Mouse (Mus musculus) WW6 (cell line): ENCODE data around the gene Olfr1406.
"Not testable (repeated sequence)": the region's sequence is repeated elsewhere in the genome, so short reads cannot be mapped to it uniquely, and the experiment has no call there.

Experiments
- DNase-seq: peaks from one replicate; pipeline ENCODE4 v3.0.0-alpha.2; 2013; ENCODE audit warnings: low read depth, low spot score

Olfr1406 gene

GRCm38 (mm10) chr1:173190540-173190939 lies at the start of gene Olfr1406:
Gene Olfr1406, minus strand, starts transcription at chr1:173190640.
- DNase-seq: no peak

DNA sequence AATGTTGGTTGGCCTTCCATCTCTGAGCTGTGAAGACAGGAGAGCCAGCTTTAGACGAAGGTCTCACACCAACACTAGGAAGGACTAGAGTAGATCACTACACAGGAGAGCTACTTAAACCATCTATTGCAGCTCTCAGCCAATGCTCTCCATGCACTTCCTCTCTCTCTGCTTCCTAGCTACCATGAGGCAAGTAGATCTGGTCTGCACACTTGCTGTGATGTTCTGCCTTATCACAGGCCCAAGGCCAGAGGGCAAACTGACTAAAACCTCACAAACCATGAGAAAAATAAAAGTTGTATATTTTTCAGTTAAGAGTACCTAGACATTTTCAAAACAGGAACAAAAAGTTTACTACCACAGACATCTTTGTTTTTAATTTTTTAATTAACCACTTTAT lies 46.6 kb upstream of the Olfr1406 start:
- not testable (repeated sequence) for DNase-seq

DNA sequence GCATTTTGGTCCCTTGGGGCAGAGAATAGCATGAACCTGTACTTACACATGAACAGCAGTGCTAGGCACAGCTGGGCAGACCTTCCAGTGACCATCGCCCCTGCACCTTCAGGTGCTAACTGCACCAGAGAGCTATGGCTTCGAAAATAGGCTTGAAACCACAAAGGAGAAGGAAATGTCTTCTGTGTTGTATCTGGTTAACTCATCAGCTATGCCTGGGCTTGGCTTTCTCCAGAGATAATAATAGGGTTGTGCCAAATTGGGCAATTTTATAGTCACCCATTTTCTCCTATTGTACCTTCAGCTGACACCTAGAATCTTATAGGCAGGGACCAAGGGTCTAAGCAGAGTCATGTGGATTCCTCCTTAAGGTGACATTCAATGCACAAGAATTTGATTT lies 36.6 kb upstream of the Olfr1406 start, which contains the start of gene Fcer1a:
Fcer1a (minus strand) TSS at position 134 of the 400 bp plus-strand sequence.
- no peak for DNase-seq

GRCm38 (mm10) chr1:173216481-173216880 lies 26.0 kb upstream of the Olfr1406 start:
- no peak for DNase-seq

DNA sequence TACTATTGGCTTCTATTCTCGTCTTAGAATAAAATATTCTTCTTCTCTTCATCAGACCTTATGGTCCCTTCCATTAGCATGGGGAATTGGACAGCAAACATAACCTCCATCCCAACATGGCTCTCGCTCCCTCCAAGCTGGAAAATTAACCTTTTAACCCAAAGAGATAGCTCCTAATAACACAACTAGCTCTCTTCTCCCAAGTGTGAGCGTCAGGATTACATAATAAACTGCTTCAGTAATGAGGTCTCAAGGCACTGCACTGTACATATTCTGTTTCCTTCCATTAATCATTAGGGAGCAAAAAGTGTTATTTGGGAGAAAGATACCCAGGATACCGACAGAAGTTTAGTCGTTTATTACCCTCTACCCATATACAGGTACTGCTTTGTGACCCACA lies 21.7 kb upstream of the Olfr1406 start, which contains the start of gene Olfr1404:
Olfr1404 (plus strand) TSS at position 301 of the 400 bp plus-strand sequence.
- no peak for DNase-seq

GRCm38 (mm10) chr1:173197508-173197907 lies 7.1 kb upstream of the Olfr1406 start, which contains the start of gene Olfr218:
Gene Olfr218, plus strand, starts transcription at chr1:173197808.
- no peak for DNase-seq

DNA sequence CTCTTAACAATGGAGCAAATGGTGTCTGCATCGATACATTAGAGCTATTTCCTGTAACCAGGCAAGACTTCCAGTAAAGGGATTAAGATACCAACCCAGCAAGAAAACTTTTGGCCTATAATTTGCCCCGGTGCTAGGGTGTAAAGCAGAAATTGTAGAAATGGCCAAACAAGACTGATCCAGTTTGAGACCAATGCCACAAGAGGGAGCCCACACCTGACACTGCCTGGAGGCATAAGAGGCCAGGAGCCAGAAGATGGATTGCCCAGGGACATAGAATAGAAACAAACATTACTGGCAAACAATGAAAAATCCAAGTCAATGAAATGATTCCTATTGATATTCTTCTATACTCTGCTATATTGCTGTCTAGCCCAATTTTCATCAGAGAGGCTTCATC lies 5.9 kb upstream of the Olfr1406 start:
- no peak for DNase-seq

DNA sequence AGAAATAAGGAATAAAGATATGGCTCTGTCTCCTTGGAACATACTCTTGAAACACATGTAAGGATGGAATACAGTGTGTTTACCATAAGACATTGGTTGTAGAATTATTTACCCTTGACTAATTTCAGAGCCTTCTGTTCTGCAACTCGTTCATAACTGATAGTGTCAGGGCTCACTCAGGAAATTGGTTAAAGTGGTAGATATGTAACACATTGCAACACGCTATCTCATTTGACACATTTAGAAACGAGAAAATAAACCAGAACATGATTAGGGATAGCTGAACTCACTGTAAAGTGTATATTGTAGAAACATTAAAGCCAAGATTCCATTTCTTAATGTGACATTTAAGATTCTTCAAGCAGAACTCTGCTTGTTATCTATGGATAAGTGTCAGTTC lies 1.6 kb upstream of the Olfr1406 start:
- DNase-seq: no peak

DNA sequence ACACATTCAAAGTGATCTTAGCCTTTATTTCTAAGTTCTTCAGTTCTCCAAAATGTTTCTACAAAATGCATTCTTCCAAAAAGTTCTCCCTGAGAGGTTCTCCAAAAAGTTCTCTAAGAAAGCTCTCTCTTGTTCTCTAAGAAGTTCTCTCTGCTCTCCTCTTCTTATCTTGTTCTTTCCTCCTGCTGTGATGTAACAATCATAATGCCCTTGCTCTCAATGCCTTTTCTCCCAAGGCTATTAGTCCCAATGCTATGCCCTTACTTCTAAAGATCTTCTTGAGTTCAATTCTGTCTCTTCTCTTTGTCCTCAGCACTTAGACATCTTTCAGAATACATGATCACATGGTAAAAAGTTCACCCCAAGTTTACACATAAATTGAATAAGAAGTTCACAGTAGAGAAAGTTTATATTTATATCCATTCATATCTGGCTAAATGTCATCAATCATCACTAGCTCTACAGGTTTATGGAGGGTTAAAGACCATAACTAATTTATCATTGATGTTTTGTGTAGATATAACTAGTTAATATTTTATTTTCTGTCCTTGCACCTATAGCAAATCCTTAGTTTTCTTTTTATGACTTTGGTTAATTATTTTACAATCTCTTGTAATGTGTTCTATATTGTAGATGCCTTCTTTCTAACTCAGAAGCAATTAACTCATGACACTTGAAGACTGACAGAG lies 16.1 kb downstream of the Olfr1406 start:
- no peak for DNase-seq

GRCm38 (mm10) chr1:173137274-173137673 lies 53.2 kb downstream of the Olfr1406 start, which contains the start of gene Olfr1408:
Gene Olfr1408, minus strand, starts transcription at chr1:173137374.
- no peak for DNase-seq
